Mouse (Mus musculus) CH12.LX (cell line): Measurements from ENCODE around the gene Ntm. TPM values are rescaled to one million over a fixed set of nuclear protein-coding genes. Genes with fewer than 3 reads are reported as not detected.

Experiments
- DNase-seq: peaks from one replicate; pipeline ENCODE4 v3.0.0-alpha.2; 2013; ENCODE audit errors: extremely low read depth
- H3K27ac ChIP-seq: 2 replicates; pipeline ENCODE4 v1.5.1; 2012; ENCODE audit warnings: low read depth, mild to moderate bottlenecking, control low read depth, moderate library complexity; ENCODE audit not compliant: insufficient read depth
- H3K27me3 ChIP-seq: replicated peaks from 2 replicates; pipeline ENCODE3; 2012; ENCODE audit warnings: inconsistent platforms
- H3K36me3 ChIP-seq, 2 experiments: replicated peaks in 1 of 2; 2 replicates each; pipeline versions ENCODE3 to v1.6.1; 2012; ENCODE audit warnings: inconsistent platforms in 1 of 2, low read length in 1 of 2, mild to moderate bottlenecking in 1 of 2, mixed read lengths in 1 of 2, moderate library complexity in 1 of 2; ENCODE audit not compliant: control insufficient read depth in 1 of 2, insufficient read depth in 1 of 2
- H3K4me1 ChIP-seq, 2 experiments: 2 replicates each; pipeline ENCODE4 v1.6.1; 2012; ENCODE audit warnings: inconsistent platforms in 1 of 2, moderate library complexity in 1 of 2; ENCODE audit not compliant: insufficient read depth in 2 of 2, control insufficient read depth in 1 of 2
- H3K4me2 ChIP-seq: 2 replicates; pipeline ENCODE4 v1.6.1; 2012; ENCODE audit warnings: low read depth, mild to moderate bottlenecking, control low read depth; ENCODE audit not compliant: poor library complexity, insufficient read depth, severe bottlenecking
- H3K4me3 ChIP-seq, 3 experiments: fragments of 150-350 bp in 1 of 3; sonication (generic) in 1 of 3; replicated peaks in 1 of 3; 2 replicates each; pipeline versions ENCODE3 to v1.5.1; 2011 to 2012; ENCODE audit warnings: low read depth in 2 of 3, low read length in 2 of 3, mild to moderate bottlenecking in 2 of 3, moderate library complexity in 2 of 3, control low read depth in 1 of 3, improper control_type of control experiment in 1 of 3, inconsistent platforms in 1 of 3, mixed read lengths in 1 of 3; ENCODE audit not compliant: poor library complexity in 1 of 3
- H3K79me2 ChIP-seq: replicated peaks from 2 replicates; pipeline ENCODE4 v1.6.1; 2012; ENCODE audit warnings: mild to moderate bottlenecking, moderate library complexity; ENCODE audit not compliant: control insufficient read depth, poor library complexity, insufficient read depth, severe bottlenecking; ENCODE audit errors: extremely low read depth
- H3K9ac ChIP-seq: 2 replicates; pipeline ENCODE4 v1.6.1; 2012; ENCODE audit warnings: low read depth, mild to moderate bottlenecking, control low read depth, moderate library complexity; ENCODE audit not compliant: insufficient read depth
- H3K9me3 ChIP-seq: replicated peaks from 2 replicates; pipeline ENCODE3; 2012; ENCODE audit warnings: low read length, inconsistent platforms, mixed read lengths
- CHD2 ChIP-seq: IDR thresholded peaks from 2 replicates; pipeline ENCODE4 v1.6.1; 2011; ENCODE audit warnings: low read length, improper control_type of control experiment
- CTCF ChIP-seq, 2 experiments: IDR thresholded peaks in 1 of 2; conservative IDR thresholded peaks in 1 of 2; 2 replicates each; pipeline ENCODE4 v1.5.1; 2011 to 2012; ENCODE audit warnings: low read depth in 2 of 2, low read length in 2 of 2, improper control_type of control experiment in 1 of 2, inconsistent platforms in 1 of 2, mild to moderate bottlenecking in 1 of 2, moderate library complexity in 1 of 2
- ELF1 ChIP-seq: IDR thresholded peaks from 2 replicates; pipeline ENCODE4 v1.6.1; 2014; ENCODE audit warnings: low read depth, mild to moderate bottlenecking, inconsistent platforms, low read length, improper control_type of control experiment
- EP300 ChIP-seq: IDR thresholded peaks from 2 replicates; pipeline ENCODE4 v1.6.1; 2011; ENCODE audit warnings: low read length, improper control_type of control experiment
- GABPA ChIP-seq: IDR thresholded peaks from 2 replicates; pipeline ENCODE4 v1.6.1; 2012; ENCODE audit warnings: low read depth, low read length, improper control_type of control experiment, inconsistent platforms; ENCODE audit not compliant: insufficient replicate concordance
- HCFC1 ChIP-seq: IDR thresholded peaks from 2 replicates; pipeline ENCODE4 v1.6.1; 2012; ENCODE audit warnings: low read depth, mild to moderate bottlenecking, inconsistent platforms, low read length, improper control_type of control experiment
- IRF4 ChIP-seq: IDR thresholded peaks from 2 replicates; pipeline ENCODE4 v1.6.1; 2014; ENCODE audit warnings: low read depth, mild to moderate bottlenecking, inconsistent platforms, low read length, improper control_type of control experiment
- JUND ChIP-seq: conservative IDR thresholded peaks from 2 replicates; pipeline ENCODE4 v1.6.1; 2011; ENCODE audit warnings: low read depth, low read length, improper control_type of control experiment
- KAT2A ChIP-seq: IDR thresholded peaks from 2 replicates; pipeline ENCODE4 v1.6.1; 2012; ENCODE audit warnings: low read length, improper control_type of control experiment, inconsistent platforms; ENCODE audit not compliant: insufficient replicate concordance
- MAX ChIP-seq: IDR thresholded peaks from 2 replicates; pipeline ENCODE4 v1.6.1; 2011; ENCODE audit warnings: low read length, improper control_type of control experiment
- MAZ ChIP-seq: IDR thresholded peaks from 2 replicates; pipeline ENCODE4 v1.6.1; 2012; ENCODE audit warnings: low read depth, mild to moderate bottlenecking, inconsistent platforms, low read length, improper control_type of control experiment, moderate library complexity
- MYC ChIP-seq: IDR thresholded peaks from 2 replicates; pipeline ENCODE4 v1.6.1; 2011; ENCODE audit warnings: low read depth, mild to moderate bottlenecking, improper control_type of control experiment, low read length
- NELFE ChIP-seq: IDR thresholded peaks from 2 replicates; pipeline ENCODE4 v1.6.1; 2011; ENCODE audit warnings: low read depth, low read length, improper control_type of control experiment
- NRF1 ChIP-seq: IDR thresholded peaks from 2 replicates; pipeline ENCODE4 v1.6.1; 2014; ENCODE audit warnings: low read depth, mild to moderate bottlenecking, inconsistent platforms, low read length, improper control_type of control experiment, moderate library complexity
- RAD21 ChIP-seq: IDR thresholded peaks from 2 replicates; pipeline ENCODE4 v1.6.1; 2011; ENCODE audit warnings: low read depth, mild to moderate bottlenecking, low read length, improper control_type of control experiment, moderate library complexity
- SMC3 ChIP-seq: IDR thresholded peaks from 2 replicates; pipeline ENCODE4 v1.6.1; 2011; ENCODE audit warnings: low read depth, low read length, improper control_type of control experiment
- TBP ChIP-seq: conservative IDR thresholded peaks from 2 replicates; pipeline ENCODE4 v1.6.1; 2011; ENCODE audit warnings: low read depth, low read length, improper control_type of control experiment
- TCF12 ChIP-seq: IDR thresholded peaks from 2 replicates; pipeline ENCODE4 v1.6.1; 2014; ENCODE audit warnings: low read depth, mild to moderate bottlenecking, inconsistent platforms, low read length, improper control_type of control experiment
- UBTF ChIP-seq: IDR thresholded peaks from 2 replicates; pipeline ENCODE4 v1.6.1; 2012; ENCODE audit warnings: low read depth, mild to moderate bottlenecking, inconsistent platforms, low read length, improper control_type of control experiment, moderate library complexity
- USF1 ChIP-seq: IDR thresholded peaks from 2 replicates; pipeline ENCODE4 v1.6.1; 2014; ENCODE audit warnings: low read depth, mild to moderate bottlenecking, inconsistent platforms, low read length, improper control_type of control experiment
- USF2 ChIP-seq: conservative IDR thresholded peaks from 2 replicates; pipeline ENCODE4 v1.6.1; 2011; ENCODE audit warnings: low read depth, low read length, improper control_type of control experiment
- ZC3H11A ChIP-seq: IDR thresholded peaks from 2 replicates; pipeline ENCODE4 v1.6.1; 2012; ENCODE audit warnings: low read depth, mild to moderate bottlenecking, inconsistent platforms, low read length, improper control_type of control experiment
- ZMIZ1 ChIP-seq: IDR thresholded peaks from 2 replicates; pipeline ENCODE4 v1.6.1; 2012; ENCODE audit warnings: low read depth, mild to moderate bottlenecking, inconsistent platforms, low read length, improper control_type of control experiment
- dilution Hi-C: fragments of 300-500 bp; cut with MboI; formaldehyde crosslinking; loops from 2 replicates; pipeline ENCODE4 v1.14.3; 2020; ENCODE audit warnings: low sequenced_read_pairs; ENCODE audit not compliant: extremely low pct_unique_long_range_greater_than_20kb, extremely low pct_ligation_motif_present
- in situ Hi-C: fragments of 300-500 bp; cut with MboI; formaldehyde crosslinking; loops from 3 replicates; pipeline ENCODE4 v1.14.3; 2019; ENCODE audit warnings: low sequenced_read_pairs, low pct_ligation_motif_present, low pct_unique_long_range_greater_than_20kb, mixed read lengths
- polyA plus RNA-seq: library from polyadenylated mRNA; unstranded; fragments of >175 nt; gene quantifications from 2 replicates; pipeline ENCODE4 v1.2.1, GENCODE M21; 2012; ENCODE audit warnings: low read depth; ENCODE audit not compliant: insufficient read length
- total RNA-seq, 2 experiments: library from RNA; depleted of rRNA; stranded (reverse); fragments of 300-350 nt in 1 of 2; fragments of >200 nt in 1 of 2; gene quantifications; 2 replicates each; pipeline ENCODE4 v1.2.3; 2012 to 2014

Ntm gene
- total and polyA plus RNA-seq, 3 experiments = not detected

- in situ Hi-C loops = no loop called here
- TF ChIP-seq JUND (no peak), CHD2 (no peak), ZMIZ1 (no peak), EP300 (no peak), TBP (no peak), ELF1 (no peak), MAZ (no peak), HCFC1 (no peak), KAT2A (no peak), IRF4 (no peak)
- TF ChIP-seq, all 38 proteins: peak for 0
- no peak overlapping the region for H3K27ac ChIP-seq
- no peaks in the 10 kb centered on the region; the same call in 1 of the 2 replicates for H3K79me2 ChIP-seq
- H3K36me3 ChIP-seq = no peaks in the 10 kb centered on the region
- dilution Hi-C loops = no loop called here
- no peak overlapping the region for H3K9ac ChIP-seq
- DNase-seq = no peak
- H3K4me3 ChIP-seq = no peak overlapping the region
- no peak overlapping the region for H3K4me2 ChIP-seq
- no peaks in the 10 kb centered on the region for H3K27me3 ChIP-seq
- H3K4me1 ChIP-seq = no peaks in the 10 kb centered on the region
- H3K9me3 ChIP-seq = peaks cover 52% of the 10 kb centered on the region
Measured at GRCm38 (mm10) chr9:29236752-29237151, 726.2 kb downstream of the Ntm start.

GRCm38 (mm10) chr9:29227747-29228146, 735.2 kb downstream of the Ntm start:
- Histone ChIP-seq H3K9me3 (peaks cover 83% of the 10 kb centered on the region), H3K9ac (no peak overlapping the region), H3K4me1 (no peaks in the 10 kb centered on the region), H3K79me2 (no peaks in the 10 kb centered on the region), H3K4me2 (no peak overlapping the region), H3K27ac (no peak overlapping the region), H3K27me3 (no peaks in the 10 kb centered on the region), H3K4me3 (no peak overlapping the region), H3K36me3 (no peaks in the 10 kb centered on the region)
- no peak for DNase-seq
- dilution Hi-C loops = no loop called here
- no peak for TF ChIP-seq CTCF (conservative IDR thresholded peaks at IDR 0.05 in 1 of 2, IDR thresholded peaks at IDR 0.05 in 1 of 2; ENCODE audit: low read depth in 2 of 2, low read length in 2 of 2)
- TF ChIP-seq ZC3H11A = no peak
- TF ChIP-seq SMC3 = no peak
- TF ChIP-seq NELFE = no peak
- TF ChIP-seq MAX = no peak
- TF ChIP-seq RAD21 = no peak
- TF ChIP-seq USF1 = no peak
- TF ChIP-seq MYC = no peak
- no peak for TF ChIP-seq TCF12
- TF ChIP-seq MAZ = no peak
- no peak for TF ChIP-seq UBTF
- TF ChIP-seq USF2 = no peak
- TF ChIP-seq NRF1 = no peak
- no peak for TF ChIP-seq IRF4
- no peak for TF ChIP-seq GABPA
- in situ Hi-C loops = no loop called here
